Mouse (Mus musculus) naive thymus-derived CD4-positive, alpha-beta T cell, adult 5 months (primary cell): ENCODE data around the gene Lce1m. TPM values are rescaled to one million over a fixed set of nuclear protein-coding genes. Genes with fewer than 3 reads are reported as not detected.

Source experiments
- polyA plus RNA-seq: library from polyadenylated mRNA; unstranded; fragments of 100-300 nt; shearing (Covaris generic); gene quantifications from one replicate; pipeline ENCODE4 v1.2.1, GENCODE M21; 2017

Gene Lce1m
- polyA plus RNA-seq = not detected

GRCm38 (mm10) chr3:93018960-93019359 is at the start of gene Lce1m:
TSS of gene Lce1m (minus strand) at chr3:93019060.

GRCm38 (mm10) chr3:93068523-93068922 is 49.7 kb upstream of the Lce1m start, which contains the start of gene Gm4858:
TSS of gene Gm4858 (plus strand) at chr3:93068823.

GRCm38 (mm10) chr3:93015460-93016104 is 3.3 kb downstream of the Lce1m start, which contains the start of gene Crct1:
TSS of gene Crct1 (minus strand) at chr3:93015687.

GRCm38 (mm10) chr3:92991926-92992325 is 26.9 kb downstream of the Lce1m start, which contains the start of gene Lce3f:
TSS of gene Lce3f (plus strand) at chr3:92992226.

Other genes with a start within 250 kb of the Lce1m start
- gene Lce1i, start 240.2 kb downstream of the Lce1m start, polyA plus RNA-seq = not detected
- not detected for gene Lce1j, start 228.5 kb downstream of the Lce1m start, polyA plus RNA-seq
- not detected for gene Lce1k, start 211.2 kb downstream of the Lce1m start, polyA plus RNA-seq
- not detected for gene Kprp, start 191.8 kb downstream of the Lce1m start, polyA plus RNA-seq
- gene Lce1l, start 167.8 kb downstream of the Lce1m start, polyA plus RNA-seq = not detected
- gene 2310050C09Rik, start 148.8 kb downstream of the Lce1m start, polyA plus RNA-seq = not detected
- gene Lce3a, start 92.8 kb downstream of the Lce1m start, polyA plus RNA-seq = not detected
- gene Lce3b, start 86.1 kb downstream of the Lce1m start, polyA plus RNA-seq = not detected
- gene Lce3c, start 74.6 kb downstream of the Lce1m start, polyA plus RNA-seq = not detected
- not detected for gene Lce3d, start 61.7 kb downstream of the Lce1m start, polyA plus RNA-seq
- gene Lce3e, start 52.0 kb downstream of the Lce1m start, polyA plus RNA-seq = not detected
- gene Lce3f, start 26.8 kb downstream of the Lce1m start, polyA plus RNA-seq = not detected
- not detected for gene Crct1, start 3.4 kb downstream of the Lce1m start, polyA plus RNA-seq
- not detected for gene Gm4858, start 49.8 kb upstream of the Lce1m start, polyA plus RNA-seq
- gene Crnn, start 125.7 kb upstream of the Lce1m start, polyA plus RNA-seq = not detected
- gene Flg2, start 178.2 kb upstream of the Lce1m start, polyA plus RNA-seq = not detected